ENCODE assay signal across 12 mouse cellular contexts in the genomic region with DNA sequence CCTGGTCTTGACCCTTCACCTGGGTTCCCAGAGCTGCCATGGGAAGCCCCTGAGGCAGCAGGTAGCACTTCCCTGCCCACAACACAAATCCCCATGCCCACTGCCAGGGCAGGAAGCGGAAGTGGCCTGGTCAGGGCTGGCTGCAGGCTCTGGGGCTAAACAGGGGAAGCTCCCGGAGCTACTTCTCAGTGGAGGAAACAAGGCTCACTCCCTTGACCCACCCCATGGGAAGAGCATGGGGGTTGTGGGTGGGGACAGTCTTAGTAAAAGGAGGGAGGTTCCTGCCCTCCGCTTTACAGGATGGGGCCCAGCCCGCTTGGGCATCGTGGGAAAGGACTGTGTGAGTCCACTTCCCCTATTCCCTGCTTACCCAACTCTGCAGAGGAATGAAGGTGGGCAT. TPM values are rescaled to one million over a fixed set of nuclear protein-coding genes. Genes with fewer than 3 reads are reported as not detected.
A peak's percentile ranks its signal among the peaks of the same experiment; 100 is the strongest.
DNase-seq lines count a peak whose midpoint lies in the region; ATAC-seq and TF ChIP-seq lines count a peak whose summit lies in the region.
"Had no signal": no experiment of that assay in that cellular context is flagged by ENCODE, and none has a peak within 500 bp of the region (broad histone marks: within the 10 kb centered on the region; RNA-seq: fewer than 3 reads in every experiment).

No protein-coding gene starts in this region.

- no peak for ATAC-seq in stomach, embryonic 16.5 days (ENCODE audit: insufficient read depth, low FRiP score)
- ATAC-seq: forebrain, embryonic 14.5 days had no signal

- peak; percentile 14 for DNase-seq in adrenal gland, postnatal 10 days
- DNase-seq in adrenal gland, adult 18-20 months (ENCODE audit: low spot score in 2 of 2): no peak
- peak; percentile 29 for DNase-seq in thymus, postnatal 14 days
- DNase-seq in thymus, postnatal 25 days: no peak
- no peak for DNase-seq in lung, adult 2 months
- DNase-seq in layer of hippocampus, postnatal 10 days (ENCODE audit: low spot score in 2 of 2): no peak
- DNase-seq in cerebellum, postnatal 10 days: no peak
- DNase-seq: cerebellum, adult 11 months; kidney, postnatal 14 days had no signal

- TF ChIP-seq POLR2A in lung, adult 2 months (IDR thresholded peaks at IDR 0.05; ENCODE audit: borderline replicate concordance, extremely low read depth, low read depth, low read length): 0 out of 2 replicates have a peak, but pooled peaks have one; percentile 22

- peaks cover 25% of the 10 kb centered on the region for H3K4me1 ChIP-seq in lung, adult 2 months (ENCODE audit: control insufficient read depth, insufficient read depth, low read length)
- H3K4me1 ChIP-seq in stomach, embryonic 16.5 days (ENCODE audit: control insufficient read depth, insufficient read depth, low read length): peaks cover 39% of the 10 kb centered on the region

- H3K27me3 ChIP-seq in stomach, embryonic 16.5 days (ENCODE audit: control insufficient read depth, insufficient read depth, low read length): no peaks in the 10 kb centered on the region

- H3K27ac ChIP-seq in stomach, embryonic 16.5 days (ENCODE audit: low read length): peak overlapping the region; percentile 25; the same call in 1 of the 2 replicates
- H3K27ac ChIP-seq: midbrain, embryonic 12.5 days had no signal

- H3K9me3 ChIP-seq in stomach, embryonic 16.5 days (replicated peaks; ENCODE audit: control insufficient read depth, low read length): no peaks in the 10 kb centered on the region
- H3K9me3 ChIP-seq: midbrain, embryonic 12.5 days had no signal

- no peaks in the 10 kb centered on the region for H3K36me3 ChIP-seq in stomach, embryonic 16.5 days (ENCODE audit: control insufficient read depth, insufficient read depth, low read length)
- H3K36me3 ChIP-seq: midbrain, embryonic 12.5 days had no signal

- TF ChIP-seq CTCF in lung, adult 2 months (IDR thresholded peaks at IDR 0.05; ENCODE audit: insufficient read depth, low read length): no peak

- no peak overlapping the region for H3K4me2 ChIP-seq in stomach, embryonic 16.5 days (ENCODE audit: low read depth, low read length)
- H3K4me2 ChIP-seq: midbrain, embryonic 12.5 days had no signal

- WGBS in lung, adult 2 months: 38% methylated on average over 5 of the region's 5 CpGs
- 68% methylated on average over 5 of the region's 5 CpGs for WGBS in stomach, embryonic 16.5 days

- no peak overlapping the region for H3K9ac ChIP-seq in stomach, embryonic 16.5 days (ENCODE audit: low read length)
- H3K9ac ChIP-seq: midbrain, embryonic 12.5 days had no signal

- H3K4me3 ChIP-seq in lung, adult 2 months (replicated peaks; ENCODE audit: extremely low read depth, low read depth, low read length): no peak overlapping the region
- no peak overlapping the region for H3K4me3 ChIP-seq in stomach, embryonic 16.5 days (replicated peaks; ENCODE audit: low read length)
- H3K4me3 ChIP-seq: midbrain, embryonic 12.5 days had no signal

RNA-seq across cellular contexts. Expression of a gene that starts 8.4 kb away (rescaled TPM):
- 100 to 1,000 TPM in 1 of 2 experiments, 10 to 100 TPM in 1; 95.8 to 589 TPM for total RNA-seq in adrenal gland, postnatal 10 days (2021)
- 100 to 1,000 TPM; 275 to 349 TPM for total RNA-seq in adrenal gland, adult 18-20 months (2021)
- 40.0 and 43.4 TPM in 2 replicates for polyA plus RNA-seq in lung, adult 2 months (2012; rRNA removed)
- 12.9 and 13.3 TPM in 2 replicates for polyA plus RNA-seq in stomach, embryonic 16.5 days (2015; fragmentation: Nextera tagmentation; extraction: Ambion mirVana)
- 10 to 100 TPM; 28.4 to 33.9 TPM for total RNA-seq in layer of hippocampus, postnatal 10 days (2021)

RNA-seq across cellular contexts. Expression of a gene that starts 21.6 kb away (rescaled TPM):
- total RNA-seq in adrenal gland, postnatal 10 days (2021): 100 to 1,000 TPM in 1 of 2 experiments, 10 to 100 TPM in 1; 36.6 to 103 TPM
- total RNA-seq in adrenal gland, adult 18-20 months (2021): 10 to 100 TPM; 60.5 to 64.0 TPM
- polyA plus RNA-seq in lung, adult 2 months (2012; rRNA removed): 36.1 and 38.6 TPM in 2 replicates
- polyA plus RNA-seq in stomach, embryonic 16.5 days (2015; fragmentation: Nextera tagmentation; extraction: Ambion mirVana): 66.9 and 67.0 TPM in 2 replicates
- 10 to 100 TPM; 41.1 to 43.3 TPM for total RNA-seq in layer of hippocampus, postnatal 10 days (2021)

RNA-seq across cellular contexts. Expression of a gene that starts 30.5 kb away (rescaled TPM):
- total RNA-seq in adrenal gland, postnatal 10 days (2021): 1 to 10 TPM; 1.0 to 2.4 TPM
- under 1 TPM; 0.27 to 0.54 TPM for total RNA-seq in adrenal gland, adult 18-20 months (2021)
- 35.1 and 39.4 TPM in 2 replicates for polyA plus RNA-seq in lung, adult 2 months (2012; rRNA removed)
- polyA plus RNA-seq in stomach, embryonic 16.5 days (2015; fragmentation: Nextera tagmentation; extraction: Ambion mirVana): 9.4 and 9.5 TPM in 2 replicates
- not detected for total RNA-seq in layer of hippocampus, postnatal 10 days (2021)

RNA-seq across cellular contexts. Expression of a gene that starts 38.5 kb away (rescaled TPM):
- total RNA-seq in adrenal gland, postnatal 10 days (2021): 10 to 100 TPM; 16.4 to 24.0 TPM
- total RNA-seq in adrenal gland, adult 18-20 months (2021): 10 to 100 TPM; 16.3 to 19.8 TPM
- polyA plus RNA-seq in lung, adult 2 months (2012; rRNA removed): 36.6 and 58.8 TPM in 2 replicates
- 2.1 and 2.7 TPM in 2 replicates for polyA plus RNA-seq in stomach, embryonic 16.5 days (2015; fragmentation: Nextera tagmentation; extraction: Ambion mirVana)
- 10 to 100 TPM; 33.3 to 35.3 TPM for total RNA-seq in layer of hippocampus, postnatal 10 days (2021)

Comparison
In these comparisons a context has a peak if more than half of its experiments do, and no peak if none do; other contexts are left out.
1. DNase-seq: peak in adrenal gland, postnatal 10 days (single experiment) and thymus, postnatal 14 days (single experiment); none in adrenal gland, adult 18-20 months (0 of 2), thymus, postnatal 25 days (single experiment), lung, adult 2 months (single experiment), layer of hippocampus, postnatal 10 days (0 of 2) and cerebellum, postnatal 10 days (0 of 2).